Mouse (Mus musculus) cerebellum, adult 11 months (tissue): Measurements from ENCODE around the gene Hnrnpll.

ENCODE experiments used
- DNase-seq: peaks from one replicate; pipeline ENCODE4 v3.0.0; 2022

Hnrnpll gene

GRCm38 (mm10) chr17:79995091-79995691 lies 66.9 kb downstream of the Hnrnpll start:
- DNase-seq = no peak

- no peak for DNase-seq
Observed at GRCm38 (mm10) chr17:79992114-79992513, 70.0 kb downstream of the Hnrnpll start.

- no peak for DNase-seq
Observed at GRCm38 (mm10) chr17:79991166-79991958, 70.8 kb downstream of the Hnrnpll start.

- DNase-seq = no peak
Observed at GRCm38 (mm10) chr17:79990161-79990560, 72.0 kb downstream of the Hnrnpll start.

GRCm38 (mm10) chr17:79984450-79984849 lies 77.7 kb downstream of the Hnrnpll start:
- DNase-seq = no peak

- no peak for DNase-seq
Observed at GRCm38 (mm10) chr17:79982955-79983529, 79.1 kb downstream of the Hnrnpll start.

GRCm38 (mm10) chr17:79982548-79982947 lies 79.6 kb downstream of the Hnrnpll start:
- DNase-seq = no peak

GRCm38 (mm10) chr17:79981758-79982481 lies 80.2 kb downstream of the Hnrnpll start:
- DNase-seq = no peak

GRCm38 (mm10) chr17:79981348-79981747 lies 80.8 kb downstream of the Hnrnpll start:
- DNase-seq = no peak

GRCm38 (mm10) chr17:79980421-79981120 lies 81.6 kb downstream of the Hnrnpll start:
- no peak for DNase-seq
